Comparison of ENCODE assay signal across 15 mouse cellular contexts in the genomic region with DNA sequence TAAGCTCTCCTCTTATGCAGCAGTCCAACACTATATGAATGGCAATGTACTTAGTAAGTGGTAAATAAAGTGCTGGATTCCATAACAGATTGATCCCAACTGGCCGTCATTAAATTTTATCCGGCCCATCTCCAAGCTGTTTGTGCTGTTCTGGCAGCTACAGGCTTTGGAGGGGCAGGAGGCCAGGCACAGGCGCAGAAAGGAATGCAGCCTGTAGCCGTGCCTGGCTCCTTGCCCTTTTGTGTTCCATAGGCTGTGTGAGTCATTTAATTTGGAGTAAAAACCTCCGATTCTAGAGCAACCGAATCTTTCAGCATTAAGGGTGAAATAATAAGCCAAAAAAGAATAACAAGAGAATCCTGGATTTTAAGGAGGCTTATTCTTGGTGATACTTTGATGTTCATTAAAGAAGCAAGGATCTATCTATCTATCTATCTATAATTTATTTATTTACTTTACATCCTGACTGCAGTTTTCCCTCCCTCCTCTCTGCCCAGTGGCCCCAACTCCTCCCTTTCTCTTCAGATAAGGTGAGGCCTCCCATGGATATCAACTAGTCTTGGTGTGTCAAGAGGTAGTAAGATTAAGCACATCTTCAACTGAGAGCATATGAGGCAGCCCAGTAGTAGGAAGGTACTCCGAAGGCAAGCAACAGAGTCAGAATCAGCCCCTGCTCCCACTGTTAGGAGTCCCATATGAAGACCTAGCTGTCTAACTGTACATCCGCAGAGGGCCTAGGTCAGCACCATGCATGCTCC. TPM values are rescaled to one million over a fixed set of nuclear protein-coding genes. Genes with fewer than 3 reads are reported as not detected.
A peak's percentile ranks its signal among the peaks of the same experiment; 100 is the strongest.
DNase-seq lines count a peak whose midpoint lies in the region; ATAC-seq and TF ChIP-seq lines count a peak whose summit lies in the region.
"Had no signal": no experiment of that assay in that cellular context is flagged by ENCODE, and none has a peak within 500 bp of the region (broad histone marks: within the 10 kb centered on the region; RNA-seq: fewer than 3 reads in every experiment).

No protein-coding gene starts in this region.

- H3K36me3 ChIP-seq in intestine, embryonic 16.5 days (ENCODE audit: control insufficient read depth, insufficient read depth, low read length), result no peaks in the 10 kb centered on the region
- H3K36me3 ChIP-seq in intestine, postnatal 0 days (ENCODE audit: control insufficient read depth, insufficient read depth), result no peaks in the 10 kb centered on the region
- no peaks in the 10 kb centered on the region for H3K36me3 ChIP-seq in lung, embryonic 15.5 days
- H3K36me3 ChIP-seq: heart, embryonic 10.5 days; intestine, embryonic 15.5 days; neural tube, embryonic 15.5 days had no signal

- no peaks in the 10 kb centered on the region for H3K9me3 ChIP-seq in intestine, embryonic 16.5 days (ENCODE audit: control insufficient read depth, low read length)
- no peaks in the 10 kb centered on the region for H3K9me3 ChIP-seq in intestine, postnatal 0 days (ENCODE audit: control insufficient read depth)
- H3K9me3 ChIP-seq in lung, embryonic 15.5 days, result no peaks in the 10 kb centered on the region
- H3K9me3 ChIP-seq: heart, embryonic 10.5 days; intestine, embryonic 15.5 days; neural tube, embryonic 15.5 days had no signal

- no peak for TF ChIP-seq POLR2A in lung, adult 2 months (IDR thresholded peaks at IDR 0.05; ENCODE audit: borderline replicate concordance, extremely low read depth, low read depth, low read length)
- no peak for TF ChIP-seq POLR2A in brain, embryonic 14.5 days (IDR thresholded peaks at IDR 0.05; ENCODE audit: borderline replicate concordance, extremely low read depth, insufficient read depth, insufficient read length, poor library complexity, severe bottlenecking)

- peak; percentile 73; the same call in 1 of the 2 replicates for ATAC-seq in intestine, embryonic 16.5 days
- ATAC-seq in intestine, postnatal 0 days, result no peak
- ATAC-seq in lung, embryonic 15.5 days (ENCODE audit: borderline replicate concordance, extremely low read depth, low FRiP score, low TSS enrichment), result peak; percentile 46; the same call in 1 of the 2 replicates
- ATAC-seq: intestine, embryonic 15.5 days had no signal

- no peak overlapping the region for H3K27ac ChIP-seq in intestine, embryonic 16.5 days (ENCODE audit: low read length)
- H3K27ac ChIP-seq in intestine, postnatal 0 days (ENCODE audit: low read depth, low read length), result no peak overlapping the region
- no peak overlapping the region for H3K27ac ChIP-seq in lung, embryonic 15.5 days
- H3K27ac ChIP-seq: gastrocnemius, adult 2 months; heart, embryonic 10.5 days; intestine, embryonic 15.5 days; neural tube, embryonic 15.5 days had no signal

- H3K4me3 ChIP-seq in intestine, embryonic 16.5 days (ENCODE audit: low read length), result no peak overlapping the region
- H3K4me3 ChIP-seq in intestine, postnatal 0 days (ENCODE audit: low read depth, low read length), result no peak overlapping the region
- no peak overlapping the region for H3K4me3 ChIP-seq in lung, embryonic 15.5 days
- no peak overlapping the region for H3K4me3 ChIP-seq in lung, adult 2 months (replicated peaks; ENCODE audit: extremely low read depth, low read depth, low read length)
- H3K4me3 ChIP-seq: gastrocnemius, adult 2 months; heart, embryonic 10.5 days; intestine, embryonic 15.5 days; neural tube, embryonic 15.5 days had no signal

- H3K9ac ChIP-seq in intestine, embryonic 16.5 days (ENCODE audit: low read depth, low read length), result no peak overlapping the region
- H3K9ac ChIP-seq in intestine, postnatal 0 days (ENCODE audit: low read depth, low read length), result no peak overlapping the region
- H3K9ac ChIP-seq in lung, embryonic 15.5 days, result no peak overlapping the region
- H3K9ac ChIP-seq: intestine, embryonic 15.5 days; neural tube, embryonic 15.5 days had no signal

- H3K4me2 ChIP-seq in intestine, embryonic 16.5 days (ENCODE audit: low read depth, low read length), result no peak overlapping the region
- no peak overlapping the region for H3K4me2 ChIP-seq in intestine, postnatal 0 days (replicated peaks; ENCODE audit: low read depth)
- no peak overlapping the region for H3K4me2 ChIP-seq in lung, embryonic 15.5 days
- H3K4me2 ChIP-seq: intestine, embryonic 15.5 days; neural tube, embryonic 15.5 days had no signal

- no peaks in the 10 kb centered on the region for H3K4me1 ChIP-seq in intestine, embryonic 16.5 days (ENCODE audit: control insufficient read depth, insufficient read depth, low read length)
- no peaks in the 10 kb centered on the region for H3K4me1 ChIP-seq in intestine, postnatal 0 days (replicated peaks; ENCODE audit: control insufficient read depth, insufficient read depth, low read length)
- no peaks in the 10 kb centered on the region for H3K4me1 ChIP-seq in lung, embryonic 15.5 days
- H3K4me1 ChIP-seq in lung, adult 2 months (ENCODE audit: control insufficient read depth, insufficient read depth, low read length), result no peaks in the 10 kb centered on the region
- H3K4me1 ChIP-seq: heart, embryonic 10.5 days; intestine, embryonic 15.5 days; neural tube, embryonic 15.5 days had no signal

- TF ChIP-seq CTCF in intestine, postnatal 0 days (IDR thresholded peaks at IDR 0.05; ENCODE audit: low read depth), result no peak
- no peak for TF ChIP-seq CTCF in lung, adult 2 months (IDR thresholded peaks at IDR 0.05; ENCODE audit: insufficient read depth, low read length)
- no peak for TF ChIP-seq CTCF in brain, embryonic 14.5 days (IDR thresholded peaks at IDR 0.05; ENCODE audit: borderline replicate concordance, extremely low read depth, insufficient read depth, insufficient read length)

- peak; percentile 6 for DNase-seq in cerebellum, adult 9-11 months
- DNase-seq in cerebellum, adult 11-12 months, result no peak
- DNase-seq in lung, adult 2 months, result no peak
- peak; percentile 81 for DNase-seq in brain, embryonic 14.5 days (ENCODE audit: low read depth)
- DNase-seq in spleen, adult 12 weeks (ENCODE audit: low spot score), result no peak
- DNase-seq: B cell, adult 2 months; embryo, embryonic 11 days; gastrocnemius, adult 2 months; layer of hippocampus, adult 9-11 months had no signal

- no peaks in the 10 kb centered on the region for H3K27me3 ChIP-seq in intestine, embryonic 16.5 days (replicated peaks; ENCODE audit: control insufficient read depth, insufficient read depth, low read length)
- H3K27me3 ChIP-seq in intestine, postnatal 0 days (replicated peaks; ENCODE audit: control insufficient read depth, insufficient read depth, low read length), result no peaks in the 10 kb centered on the region
- H3K27me3 ChIP-seq in lung, embryonic 15.5 days, result no peaks in the 10 kb centered on the region
- H3K27me3 ChIP-seq: intestine, embryonic 15.5 days; neural tube, embryonic 15.5 days had no signal

- 66% methylated on average over 8 of the region's 8 CpGs for WGBS in intestine, embryonic 16.5 days
- 68% methylated on average over 8 of the region's 8 CpGs for whole genome bisulfite sequencing in intestine, postnatal 0 days
- WGBS in lung, embryonic 15.5 days, result 53% methylated on average over 8 of the region's 8 CpGs
- WGBS in lung, adult 2 months, result 68% methylated on average over 8 of the region's 8 CpGs

RNA-seq across cellular contexts. Expression of a gene that starts 14.3 kb away (rescaled TPM):
- 13.7 and 15.7 TPM in 2 replicates for polyA plus RNA-seq in intestine, embryonic 16.5 days (2015; fragmentation: Nextera tagmentation; extraction: Ambion mirVana)
- 13.9 TPM in 2 replicates for polyA plus RNA-seq in intestine, postnatal 0 days (2015; fragmentation: Nextera tagmentation; extraction: Ambion mirVana)
- 11.0 and 11.8 TPM in 2 replicates for polyA plus RNA-seq in lung, embryonic 15.5 days (2015; fragmentation: Nextera tagmentation; extraction: Ambion mirVana)
- 15.6 and 17.6 TPM in 2 replicates for polyA plus RNA-seq in lung, adult 2 months (2012; rRNA removed)
- polyA plus RNA-seq in brain, embryonic 14.5 days (2012; rRNA removed), result 14.6 and 17.1 TPM in 2 replicates

Comparison
In these comparisons a context has a peak if more than half of its experiments do, and no peak if none do; other contexts are left out.
1. DNase-seq: peak in cerebellum, adult 9-11 months (single experiment) and brain, embryonic 14.5 days (single experiment); none in cerebellum, adult 11-12 months (single experiment), lung, adult 2 months (single experiment) and spleen, adult 12 weeks (single experiment).